Mouse (Mus musculus) CH12.LX (cell line): ENCODE measurements around the gene Capg. TPM values are rescaled to one million over a fixed set of nuclear protein-coding genes. Genes with fewer than 3 reads are reported as not detected.

Experiments
- DNase-seq: peaks from one replicate; pipeline ENCODE4 v3.0.0-alpha.2; 2013; ENCODE audit errors: extremely low read depth
- H3K27ac ChIP-seq: 2 replicates; pipeline ENCODE4 v1.5.1; 2012; ENCODE audit warnings: low read depth, mild to moderate bottlenecking, control low read depth, moderate library complexity; ENCODE audit not compliant: insufficient read depth
- H3K27me3 ChIP-seq: replicated peaks from 2 replicates; pipeline ENCODE3; 2012; ENCODE audit warnings: inconsistent platforms
- H3K36me3 ChIP-seq, 2 experiments: replicated peaks in 1 of 2; 2 replicates each; pipeline versions ENCODE3 to v1.6.1; 2012; ENCODE audit warnings: inconsistent platforms in 1 of 2, low read length in 1 of 2, mild to moderate bottlenecking in 1 of 2, mixed read lengths in 1 of 2, moderate library complexity in 1 of 2; ENCODE audit not compliant: control insufficient read depth in 1 of 2, insufficient read depth in 1 of 2
- H3K4me1 ChIP-seq, 2 experiments: 2 replicates each; pipeline ENCODE4 v1.6.1; 2012; ENCODE audit warnings: inconsistent platforms in 1 of 2, moderate library complexity in 1 of 2; ENCODE audit not compliant: insufficient read depth in 2 of 2, control insufficient read depth in 1 of 2
- H3K4me2 ChIP-seq: 2 replicates; pipeline ENCODE4 v1.6.1; 2012; ENCODE audit warnings: low read depth, mild to moderate bottlenecking, control low read depth; ENCODE audit not compliant: poor library complexity, insufficient read depth, severe bottlenecking
- H3K4me3 ChIP-seq, 3 experiments: fragments of 150-350 bp in 1 of 3; sonication (generic) in 1 of 3; replicated peaks in 1 of 3; 2 replicates each; pipeline versions ENCODE3 to v1.5.1; 2011 to 2012; ENCODE audit warnings: low read depth in 2 of 3, low read length in 2 of 3, mild to moderate bottlenecking in 2 of 3, moderate library complexity in 2 of 3, control low read depth in 1 of 3, improper control_type of control experiment in 1 of 3, inconsistent platforms in 1 of 3, mixed read lengths in 1 of 3; ENCODE audit not compliant: poor library complexity in 1 of 3
- H3K79me2 ChIP-seq: replicated peaks from 2 replicates; pipeline ENCODE4 v1.6.1; 2012; ENCODE audit warnings: mild to moderate bottlenecking, moderate library complexity; ENCODE audit not compliant: control insufficient read depth, poor library complexity, insufficient read depth, severe bottlenecking; ENCODE audit errors: extremely low read depth
- H3K9ac ChIP-seq: 2 replicates; pipeline ENCODE4 v1.6.1; 2012; ENCODE audit warnings: low read depth, mild to moderate bottlenecking, control low read depth, moderate library complexity; ENCODE audit not compliant: insufficient read depth
- H3K9me3 ChIP-seq: replicated peaks from 2 replicates; pipeline ENCODE3; 2012; ENCODE audit warnings: low read length, inconsistent platforms, mixed read lengths
- BHLHE40 ChIP-seq: IDR thresholded peaks from 2 replicates; pipeline ENCODE4 v1.6.1; 2011; ENCODE audit warnings: mild to moderate bottlenecking, low read depth, low read length, improper control_type of control experiment
- CTCF ChIP-seq, 2 experiments: IDR thresholded peaks in 1 of 2; conservative IDR thresholded peaks in 1 of 2; 2 replicates each; pipeline ENCODE4 v1.5.1; 2011 to 2012; ENCODE audit warnings: low read depth in 2 of 2, low read length in 2 of 2, improper control_type of control experiment in 1 of 2, inconsistent platforms in 1 of 2, mild to moderate bottlenecking in 1 of 2, moderate library complexity in 1 of 2
- E2F4 ChIP-seq: IDR thresholded peaks from 2 replicates; pipeline ENCODE4 v1.6.1; 2011; ENCODE audit warnings: low read depth, low read length, improper control_type of control experiment; ENCODE audit not compliant: insufficient replicate concordance
- ELF1 ChIP-seq: IDR thresholded peaks from 2 replicates; pipeline ENCODE4 v1.6.1; 2014; ENCODE audit warnings: low read depth, mild to moderate bottlenecking, inconsistent platforms, low read length, improper control_type of control experiment
- ETS1 ChIP-seq: conservative IDR thresholded peaks from 2 replicates; pipeline ENCODE4 v1.6.1; 2012; ENCODE audit warnings: low read depth, mild to moderate bottlenecking, inconsistent platforms, low read length, improper control_type of control experiment, moderate library complexity
- GABPA ChIP-seq: IDR thresholded peaks from 2 replicates; pipeline ENCODE4 v1.6.1; 2012; ENCODE audit warnings: low read depth, low read length, improper control_type of control experiment, inconsistent platforms; ENCODE audit not compliant: insufficient replicate concordance
- HCFC1 ChIP-seq: IDR thresholded peaks from 2 replicates; pipeline ENCODE4 v1.6.1; 2012; ENCODE audit warnings: low read depth, mild to moderate bottlenecking, inconsistent platforms, low read length, improper control_type of control experiment
- KAT2A ChIP-seq: IDR thresholded peaks from 2 replicates; pipeline ENCODE4 v1.6.1; 2012; ENCODE audit warnings: low read length, improper control_type of control experiment, inconsistent platforms; ENCODE audit not compliant: insufficient replicate concordance
- MAFK ChIP-seq: IDR thresholded peaks from 2 replicates; pipeline ENCODE4 v1.6.1; 2011; ENCODE audit warnings: low read length, improper control_type of control experiment; ENCODE audit not compliant: insufficient replicate concordance
- MAZ ChIP-seq: IDR thresholded peaks from 2 replicates; pipeline ENCODE4 v1.6.1; 2012; ENCODE audit warnings: low read depth, mild to moderate bottlenecking, inconsistent platforms, low read length, improper control_type of control experiment, moderate library complexity
- PAX5 ChIP-seq: IDR thresholded peaks from 2 replicates; pipeline ENCODE4 v1.6.1; 2012; ENCODE audit warnings: low read length, inconsistent platforms, mixed read lengths
- POLR2AphosphoS2 ChIP-seq: IDR thresholded peaks from 2 replicates; pipeline ENCODE4 v1.6.1; 2011; ENCODE audit warnings: low read depth, low read length, improper control_type of control experiment
- RAD21 ChIP-seq: IDR thresholded peaks from 2 replicates; pipeline ENCODE4 v1.6.1; 2011; ENCODE audit warnings: low read depth, mild to moderate bottlenecking, low read length, improper control_type of control experiment, moderate library complexity
- RCOR1 ChIP-seq: conservative IDR thresholded peaks from 2 replicates; pipeline ENCODE4 v1.6.1; 2012; ENCODE audit warnings: low read depth, mild to moderate bottlenecking, inconsistent platforms, low read length, improper control_type of control experiment
- SIN3A ChIP-seq: IDR thresholded peaks from 2 replicates; pipeline ENCODE4 v1.6.1; 2012; ENCODE audit warnings: low read length, improper control_type of control experiment, inconsistent platforms
- SMC3 ChIP-seq: IDR thresholded peaks from 2 replicates; pipeline ENCODE4 v1.6.1; 2011; ENCODE audit warnings: low read depth, low read length, improper control_type of control experiment
- TCF12 ChIP-seq: IDR thresholded peaks from 2 replicates; pipeline ENCODE4 v1.6.1; 2014; ENCODE audit warnings: low read depth, mild to moderate bottlenecking, inconsistent platforms, low read length, improper control_type of control experiment
- ZC3H11A ChIP-seq: IDR thresholded peaks from 2 replicates; pipeline ENCODE4 v1.6.1; 2012; ENCODE audit warnings: low read depth, mild to moderate bottlenecking, inconsistent platforms, low read length, improper control_type of control experiment
- ZKSCAN1 ChIP-seq: IDR thresholded peaks from 2 replicates; pipeline ENCODE4 v1.6.1; 2012; ENCODE audit warnings: low read depth, inconsistent platforms, low read length, improper control_type of control experiment, borderline replicate concordance
- dilution Hi-C: fragments of 300-500 bp; cut with MboI; formaldehyde crosslinking; loops from 2 replicates; pipeline ENCODE4 v1.14.3; 2020; ENCODE audit warnings: low sequenced_read_pairs; ENCODE audit not compliant: extremely low pct_unique_long_range_greater_than_20kb, extremely low pct_ligation_motif_present
- in situ Hi-C: fragments of 300-500 bp; cut with MboI; formaldehyde crosslinking; loops from 3 replicates; pipeline ENCODE4 v1.14.3; 2019; ENCODE audit warnings: low sequenced_read_pairs, low pct_ligation_motif_present, low pct_unique_long_range_greater_than_20kb, mixed read lengths
- polyA plus RNA-seq: library from polyadenylated mRNA; unstranded; fragments of >175 nt; gene quantifications from 2 replicates; pipeline ENCODE4 v1.2.1, GENCODE M21; 2012; ENCODE audit warnings: low read depth; ENCODE audit not compliant: insufficient read length
- total RNA-seq, 2 experiments: library from RNA; depleted of rRNA; stranded (reverse); fragments of 300-350 nt in 1 of 2; fragments of >200 nt in 1 of 2; gene quantifications; 2 replicates each; pipeline ENCODE4 v1.2.3; 2012 to 2014

Capg gene
- total and polyA plus RNA-seq, 3 experiments, result 175 to 264 (median 196) TPM

DNA sequence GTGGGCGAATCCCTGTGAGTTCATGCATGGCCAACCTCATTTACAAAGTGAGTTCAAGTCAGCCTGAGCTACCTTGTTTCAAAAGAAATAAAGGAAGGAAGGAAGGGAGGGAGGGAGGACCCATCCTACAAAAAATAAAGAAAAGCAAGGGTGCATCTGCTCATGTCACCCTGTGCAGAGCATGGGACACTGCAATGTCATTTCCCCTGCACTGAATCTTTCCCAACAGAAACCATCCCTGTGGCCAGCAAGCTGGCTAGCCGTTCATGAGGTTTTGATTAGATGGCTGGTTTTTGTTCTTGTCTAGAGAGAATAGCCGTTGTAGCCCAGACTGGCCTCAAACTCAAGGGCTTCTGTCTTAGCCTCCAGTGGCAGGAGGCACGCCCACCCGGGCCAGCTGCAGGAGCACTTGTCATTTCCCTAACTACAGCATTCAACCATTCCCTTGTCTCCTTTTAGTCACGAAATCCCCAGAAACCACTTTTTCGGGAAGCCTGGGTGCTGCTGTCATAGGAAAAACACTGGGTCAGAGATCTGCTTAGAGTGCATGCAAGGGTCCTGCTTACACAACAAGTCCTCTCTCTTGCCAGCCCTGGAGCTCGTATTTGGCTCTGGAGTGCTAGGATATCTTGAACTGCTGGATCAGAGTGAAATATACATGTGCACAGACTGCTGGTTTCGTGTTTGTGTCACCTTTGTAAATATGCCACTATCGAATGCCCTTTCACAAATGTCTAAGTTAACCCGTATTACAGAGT is 37.6 kb downstream of the Capg start:
- TF ChIP-seq SIN3A (no peak), ZKSCAN1 (no peak), HCFC1 (no peak), SMC3 (no peak), MAZ (no peak), RAD21 (no peak), ETS1 (no peak), E2F4 (no peak), POLR2AphosphoS2 (no peak), TCF12 (no peak)
- no peaks in the 10 kb centered on the region for H3K79me2 ChIP-seq
- H3K27me3 ChIP-seq, result no peaks in the 10 kb centered on the region
- in situ Hi-C loops (no loop called here), dilution Hi-C loops (no loop called here)
- H3K4me1 ChIP-seq, result peaks cover 0 to 11% of the 10 kb centered on the region in 2 experiments; a peak in 1 of 4 replicates
- no peaks in the 10 kb centered on the region for H3K9me3 ChIP-seq
- no peak overlapping the region for H3K4me3 ChIP-seq
- H3K4me2 ChIP-seq, result no peak overlapping the region
- H3K9ac ChIP-seq, result no peak overlapping the region
- no peak for DNase-seq
- H3K36me3 ChIP-seq, result peaks cover 12 to 61% of the 10 kb centered on the region in 2 experiments
- no peak overlapping the region for H3K27ac ChIP-seq

DNA sequence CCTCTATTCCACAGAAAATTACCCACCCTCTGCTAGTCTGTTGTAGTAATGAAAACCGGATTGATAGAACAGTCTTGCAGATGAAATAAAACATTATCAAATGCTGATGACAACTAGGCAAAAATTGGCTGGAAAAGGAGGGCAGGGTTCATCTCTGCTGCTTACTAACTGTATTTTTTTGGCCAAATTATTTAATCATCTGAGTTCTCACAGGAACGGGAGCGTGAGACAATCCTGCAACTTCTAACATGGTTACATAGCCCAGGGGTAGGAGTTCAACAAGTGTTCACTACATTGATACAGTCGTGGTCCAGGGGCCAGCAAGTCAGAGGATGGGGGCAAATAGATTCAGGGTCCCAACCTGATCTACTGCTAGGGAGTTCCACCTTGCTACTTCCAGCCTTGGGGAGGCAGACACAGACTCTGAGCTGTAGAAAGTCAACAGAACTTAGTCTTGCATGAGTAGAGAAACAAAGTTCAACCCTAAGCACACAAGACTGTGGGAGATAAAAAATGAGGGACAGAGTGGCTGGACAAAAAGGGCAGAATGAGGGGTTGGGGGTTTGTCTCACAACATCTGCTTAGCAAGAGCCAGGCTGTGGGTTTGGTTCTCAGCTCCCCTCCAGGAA is 39.1 kb downstream of the Capg start:
- no peaks in the 10 kb centered on the region for H3K27me3 ChIP-seq
- H3K36me3 ChIP-seq, result peaks cover 14 to 60% of the 10 kb centered on the region in 2 experiments
- dilution Hi-C loops (no loop called here), in situ Hi-C loops (no loop called here)
- H3K79me2 ChIP-seq, result no peaks in the 10 kb centered on the region
- no peak for TF ChIP-seq MAZ
- DNase-seq, result no peak
- no peak overlapping the region for H3K27ac ChIP-seq
- no peak overlapping the region for H3K4me2 ChIP-seq
- no peak overlapping the region for H3K9ac ChIP-seq
- no peaks in the 10 kb centered on the region for H3K9me3 ChIP-seq
- no peak overlapping the region for H3K4me3 ChIP-seq
- peaks cover 0 to 20% of the 10 kb centered on the region in 2 experiments; a peak in 2 of 4 replicates for H3K4me1 ChIP-seq

DNA sequence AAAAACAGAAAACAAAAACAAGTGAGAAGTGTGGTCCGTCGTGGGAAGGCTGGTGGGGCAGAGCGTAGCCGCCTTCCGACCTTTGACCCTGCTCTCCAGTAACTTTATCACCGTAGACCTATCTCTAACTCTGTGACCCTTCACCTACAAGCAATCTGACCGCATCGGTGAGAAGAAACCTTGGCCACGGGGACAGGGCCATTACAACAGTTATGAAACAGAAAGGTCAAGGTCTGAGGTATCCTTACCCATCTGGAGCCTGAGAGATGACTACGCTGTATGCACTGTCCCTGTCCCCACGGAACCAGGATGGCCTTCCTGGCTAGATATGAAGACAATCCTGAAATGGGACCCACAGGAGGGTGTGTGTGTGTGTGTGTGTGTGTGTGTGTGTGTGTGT is 40.0 kb downstream of the Capg start:
- in situ Hi-C loops (no loop called here), dilution Hi-C loops (no loop called here)
- Histone ChIP-seq H3K4me3 (no peak overlapping the region), H3K79me2 (no peaks in the 10 kb centered on the region), H3K36me3 (peaks cover 14 to 53% of the 10 kb centered on the region in 2 experiments), H3K9ac (no peak overlapping the region), H3K9me3 (no peaks in the 10 kb centered on the region), H3K27ac (no peak overlapping the region), H3K27me3 (no peaks in the 10 kb centered on the region), H3K4me2 (no peak overlapping the region), H3K4me1 (peaks cover 0 to 22% of the 10 kb centered on the region in 2 experiments; a peak in 2 of 4 replicates)
- TF ChIP-seq KAT2A (no peak), E2F4 (no peak), MAFK (no peak), PAX5 (no peak), ELF1 (no peak), GABPA (no peak), RCOR1 (no peak), BHLHE40 (no peak), ZC3H11A (no peak), ETS1 (no peak), CTCF (conservative IDR thresholded peaks at IDR 0.05 in 1 of 2, IDR thresholded peaks at IDR 0.05 in 1 of 2; ENCODE audit: low read depth in 2 of 2, low read length in 2 of 2) (no peak), RAD21 (no peak)
- DNase-seq, result no peak
